Mouse (Mus musculus) lung, postnatal 4 days (tissue): ENCODE data around the gene Gm20937.
"Not testable (repeated sequence)": the region's sequence is repeated elsewhere in the genome, so short reads cannot be mapped to it uniquely, and the experiment has no call there.

ENCODE experiments used
- DNase-seq, 2 experiments: peaks; one replicate each; pipeline ENCODE4 v3.0.0; 2021

Gm20937 gene

DNA sequence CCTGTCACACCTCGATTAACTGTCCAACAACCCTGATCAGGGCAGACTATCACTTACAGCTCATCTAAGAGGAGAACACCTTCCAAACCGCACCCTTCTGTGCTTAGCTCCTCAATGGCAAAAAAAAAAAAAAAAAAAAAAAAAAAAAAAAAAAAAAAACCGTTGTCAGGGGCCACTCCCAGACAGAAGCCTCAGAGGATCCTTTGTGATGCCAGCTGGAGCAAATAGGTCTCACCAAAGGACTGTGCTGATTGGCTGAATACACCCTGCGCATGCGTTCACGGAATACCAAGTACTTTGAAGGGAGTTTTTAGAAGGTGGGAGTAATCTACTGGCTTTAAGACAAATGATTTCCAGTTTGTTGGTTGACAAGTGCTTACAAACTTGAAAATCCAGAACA is at the start of gene Gm20937:
Gene Gm20937, minus strand, starts transcription at position 101 of the 400 bp plus-strand sequence.
- not testable (repeated sequence) for DNase-seq
